Mouse (Mus musculus) hindlimb bud, embryonic 11.5 days (tissue): Measurements from ENCODE around the gene Prss33.
A peak's percentile ranks its signal among the peaks of the same experiment; 100 is the strongest.

ENCODE experiments used
- DNase-seq: peaks from one replicate; pipeline ENCODE4 v3.0.0-alpha.2; 2012; ENCODE audit warnings: low read depth, low spot score; ENCODE audit errors: extremely low spot score

The Prss33 gene

DNA sequence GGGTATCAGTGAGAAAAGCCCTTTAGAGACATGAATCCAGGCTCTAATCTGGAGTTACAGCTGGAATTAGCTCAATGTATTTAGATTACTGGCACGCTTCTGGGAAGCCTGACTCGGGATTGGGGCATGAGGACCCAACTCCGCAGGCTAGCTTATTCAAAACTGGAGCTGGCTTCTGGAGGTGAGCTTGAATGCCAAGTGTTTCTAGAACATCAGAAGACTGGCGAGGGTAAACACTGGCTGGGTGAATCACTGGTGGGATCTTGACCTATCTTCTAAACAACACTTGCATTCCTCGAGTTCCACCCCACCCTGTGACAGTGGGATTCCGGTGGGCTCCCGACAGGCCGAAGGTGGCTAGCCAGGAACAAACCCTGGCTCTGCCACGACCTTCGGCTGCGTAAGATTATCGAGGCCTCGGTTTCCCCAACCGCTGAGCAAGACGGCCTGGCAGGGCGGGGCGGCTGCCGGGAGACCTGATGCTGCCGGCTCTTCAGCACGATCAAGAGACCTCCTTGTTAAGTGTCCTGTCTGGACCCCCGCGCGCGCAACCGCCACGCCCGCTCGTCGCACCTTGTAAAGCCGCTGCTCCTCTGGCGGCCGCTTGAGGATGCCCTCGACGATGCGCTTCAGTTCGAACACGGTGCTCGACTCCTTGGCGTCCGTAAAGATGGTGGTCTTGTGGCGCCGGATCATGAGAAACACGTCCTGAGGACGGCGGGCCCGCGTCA lies 7.4 kb downstream of the Prss33 start:
- DNase-seq, result no peak

DNA sequence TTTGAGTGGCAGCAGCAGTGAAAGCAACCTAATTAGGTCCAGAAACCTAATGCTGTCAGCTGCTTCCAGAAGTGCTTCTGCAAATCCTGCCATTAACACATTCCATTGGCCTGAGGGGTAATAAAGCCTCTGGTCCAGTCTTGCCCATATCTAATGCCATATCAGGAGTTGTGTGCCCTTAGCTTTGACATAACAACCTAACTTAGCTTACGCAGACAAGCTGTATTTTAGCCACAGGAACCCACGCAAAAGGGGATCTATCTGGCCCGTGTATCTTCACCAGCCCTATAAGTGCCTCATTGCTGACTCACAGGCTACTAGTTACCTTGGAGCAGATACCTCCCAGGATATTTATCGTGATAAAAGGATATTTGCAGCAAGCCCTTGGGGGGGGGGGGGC lies 10.3 kb downstream of the Prss33 start:
- DNase-seq, result no peak

DNA sequence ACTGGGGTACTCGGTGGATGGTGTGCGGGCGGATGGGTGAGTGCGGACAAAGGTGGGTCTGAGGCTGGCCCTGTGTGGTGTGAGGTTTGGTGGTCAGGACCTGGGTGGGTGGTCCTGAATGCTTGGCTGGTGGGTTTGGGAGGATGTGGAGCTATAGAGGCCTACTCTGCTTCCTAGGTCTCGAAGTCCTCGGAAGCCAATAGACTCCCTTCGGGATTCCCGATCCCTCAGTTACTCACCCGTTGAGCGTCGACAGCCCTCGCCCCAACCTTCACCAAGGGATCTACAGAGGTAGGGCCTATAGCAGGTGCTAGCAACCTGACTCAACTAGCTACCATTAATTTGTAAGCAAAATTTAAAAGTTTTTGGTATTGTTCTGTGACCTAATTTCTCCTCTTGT lies 12.2 kb downstream of the Prss33 start:
- DNase-seq, result no peak

DNA sequence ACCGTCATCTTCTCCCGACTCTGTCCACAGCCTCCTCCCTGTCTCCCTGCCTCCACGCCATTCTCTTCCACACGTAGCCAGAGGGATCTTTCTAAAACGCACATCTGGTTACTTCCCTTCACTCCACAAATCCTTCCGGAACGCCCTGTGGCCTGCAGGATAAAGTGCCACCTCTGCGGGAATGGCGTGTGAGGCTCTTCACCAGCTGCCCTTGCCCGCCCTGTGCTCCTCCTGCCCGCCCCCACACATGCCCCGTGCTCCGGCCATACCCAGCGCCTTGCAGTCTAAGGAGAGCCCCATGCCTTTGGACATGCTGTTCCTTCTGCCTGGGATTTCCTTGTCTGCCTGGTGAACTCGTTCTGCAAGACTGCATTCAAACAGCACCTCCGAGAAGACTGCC lies 12.8 kb downstream of the Prss33 start:
- no peak for DNase-seq

DNA sequence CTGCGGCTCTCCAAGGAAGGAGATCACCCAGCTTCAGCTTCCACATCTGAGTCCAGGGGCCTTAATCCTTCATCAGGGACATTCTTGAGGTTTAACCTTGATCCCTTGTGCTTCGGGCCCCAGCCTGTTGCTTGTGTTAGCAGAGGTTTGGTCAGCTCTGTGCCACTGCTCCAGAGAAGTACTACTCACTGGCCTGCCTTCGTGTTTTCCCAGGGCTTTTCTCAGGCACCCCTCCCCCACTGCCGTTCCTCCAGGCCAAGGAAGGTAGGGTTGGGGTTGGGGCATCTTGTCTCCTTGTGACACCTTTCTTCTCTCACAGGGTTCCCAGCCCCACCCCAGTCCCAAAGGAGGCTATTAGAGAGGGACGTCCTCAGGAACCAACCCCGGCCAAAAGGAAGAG lies 13.8 kb downstream of the Prss33 start:
- DNase-seq, result no peak

DNA sequence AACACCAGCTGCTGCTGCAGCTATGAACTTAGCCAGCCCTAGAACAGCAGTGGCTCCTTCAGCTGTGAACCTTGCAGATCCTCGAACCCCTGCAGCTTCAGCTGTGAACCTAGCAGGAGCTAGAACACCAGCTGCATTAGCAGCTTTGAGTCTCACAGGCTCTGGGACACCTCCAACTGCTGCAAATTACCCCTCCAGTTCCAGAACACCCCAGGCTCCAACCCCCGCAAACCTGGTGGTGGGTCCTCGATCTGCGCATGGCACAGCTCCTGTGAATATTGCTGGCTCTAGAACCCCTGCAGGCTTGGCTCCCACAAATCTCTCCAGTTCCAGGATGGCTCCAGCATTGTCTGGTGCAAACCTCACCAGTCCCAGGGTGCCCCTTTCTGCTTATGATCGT lies 15.1 kb downstream of the Prss33 start:
- no peak for DNase-seq

DNA sequence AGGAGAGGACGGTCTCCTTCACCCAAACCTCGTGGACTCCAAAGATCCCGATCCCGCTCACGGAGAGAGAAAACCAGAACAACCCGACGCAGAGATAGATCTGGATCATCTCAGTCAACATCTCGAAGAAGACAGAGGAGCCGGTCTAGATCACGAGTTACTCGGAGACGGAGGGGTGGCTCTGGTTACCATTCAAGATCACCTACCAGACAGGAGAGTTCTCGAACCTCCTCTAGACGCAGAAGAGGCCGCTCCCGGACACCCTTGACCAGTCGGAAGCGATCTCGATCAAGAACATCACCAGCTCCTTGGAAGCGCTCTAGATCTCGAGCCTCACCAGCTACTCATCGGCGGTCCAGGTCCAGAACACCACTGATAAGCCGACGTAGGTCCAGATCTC lies 16.6 kb downstream of the Prss33 start:
- DNase-seq, result no peak

DNA sequence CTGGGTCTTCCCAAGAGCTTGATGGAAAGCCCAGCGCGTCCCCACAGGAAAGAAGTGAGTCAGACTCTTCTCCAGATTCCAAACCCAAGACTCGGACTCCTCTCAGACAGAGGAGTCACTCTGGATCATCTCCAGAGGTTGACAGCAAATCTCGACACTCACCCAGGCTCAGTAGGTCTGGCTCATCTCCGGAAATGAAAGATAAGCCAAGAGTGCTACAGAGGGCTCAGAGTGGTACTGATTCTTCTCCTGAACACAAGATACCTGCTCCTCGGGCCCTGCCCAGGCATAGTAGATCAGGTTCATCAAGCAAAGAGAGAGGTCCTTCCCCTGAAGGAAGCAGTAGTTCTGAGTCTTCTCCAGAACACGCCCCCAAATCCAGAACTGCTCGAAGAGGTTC lies 17.3 kb downstream of the Prss33 start:
- DNase-seq, result no peak

DNA sequence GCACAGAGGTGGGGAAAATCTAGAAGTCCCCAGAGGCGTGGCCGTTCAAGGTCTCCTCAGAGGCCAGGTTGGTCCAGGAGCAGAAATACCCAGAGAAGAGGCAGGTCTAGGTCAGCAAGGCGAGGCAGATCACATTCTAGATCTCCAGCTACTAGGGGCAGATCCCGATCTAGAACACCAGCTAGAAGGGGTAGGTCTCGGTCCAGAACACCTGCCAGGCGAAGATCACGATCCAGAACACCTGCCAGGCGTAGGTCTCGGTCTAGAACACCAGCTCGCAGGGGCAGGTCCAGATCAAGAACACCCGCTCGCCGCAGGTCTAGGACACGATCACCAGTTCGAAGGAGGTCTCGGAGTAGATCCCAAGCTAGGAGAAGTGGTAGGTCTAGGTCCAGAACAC lies 20.2 kb downstream of the Prss33 start:
- DNase-seq, result no peak

DNA sequence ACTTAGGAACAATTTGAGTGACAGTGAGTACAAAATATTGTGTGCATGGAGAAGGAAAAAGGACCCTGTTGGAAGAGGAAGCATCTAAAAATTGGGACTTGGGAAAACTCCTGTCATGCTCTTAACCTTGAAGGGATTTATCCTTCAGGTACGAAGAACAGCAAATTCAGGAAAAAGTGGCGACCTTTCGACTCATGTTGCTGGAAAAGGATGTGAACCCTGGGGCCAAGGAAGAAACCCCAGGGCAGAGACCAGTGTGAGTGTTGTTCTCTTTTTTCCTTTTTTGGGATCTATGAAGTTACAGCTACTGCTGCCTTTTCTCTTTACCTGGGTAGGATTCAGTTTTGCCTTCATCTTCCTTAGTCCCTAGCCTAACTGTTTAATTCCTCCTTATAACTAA lies 27.9 kb downstream of the Prss33 start:
- no peak for DNase-seq

DNA sequence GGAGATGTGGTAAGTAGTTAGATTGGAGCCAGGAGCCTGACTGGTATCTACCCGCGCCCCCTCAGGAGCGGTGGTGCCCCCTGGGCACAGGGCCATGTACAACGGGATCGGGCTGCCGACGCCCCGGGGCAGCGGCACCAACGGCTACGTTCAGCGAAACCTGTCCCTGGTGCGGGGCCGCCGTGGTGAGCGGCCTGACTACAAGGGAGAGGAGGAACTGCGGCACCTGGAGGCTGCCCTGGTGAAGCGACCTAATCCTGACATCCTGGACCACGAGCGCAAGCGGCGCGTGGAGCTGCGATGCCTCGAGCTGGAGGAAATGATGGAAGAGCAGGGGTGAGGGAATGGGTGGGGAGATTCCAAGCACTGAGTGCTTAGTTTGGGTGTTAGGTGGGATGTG lies 29.0 kb downstream of the Prss33 start:
- no peak for DNase-seq

DNA sequence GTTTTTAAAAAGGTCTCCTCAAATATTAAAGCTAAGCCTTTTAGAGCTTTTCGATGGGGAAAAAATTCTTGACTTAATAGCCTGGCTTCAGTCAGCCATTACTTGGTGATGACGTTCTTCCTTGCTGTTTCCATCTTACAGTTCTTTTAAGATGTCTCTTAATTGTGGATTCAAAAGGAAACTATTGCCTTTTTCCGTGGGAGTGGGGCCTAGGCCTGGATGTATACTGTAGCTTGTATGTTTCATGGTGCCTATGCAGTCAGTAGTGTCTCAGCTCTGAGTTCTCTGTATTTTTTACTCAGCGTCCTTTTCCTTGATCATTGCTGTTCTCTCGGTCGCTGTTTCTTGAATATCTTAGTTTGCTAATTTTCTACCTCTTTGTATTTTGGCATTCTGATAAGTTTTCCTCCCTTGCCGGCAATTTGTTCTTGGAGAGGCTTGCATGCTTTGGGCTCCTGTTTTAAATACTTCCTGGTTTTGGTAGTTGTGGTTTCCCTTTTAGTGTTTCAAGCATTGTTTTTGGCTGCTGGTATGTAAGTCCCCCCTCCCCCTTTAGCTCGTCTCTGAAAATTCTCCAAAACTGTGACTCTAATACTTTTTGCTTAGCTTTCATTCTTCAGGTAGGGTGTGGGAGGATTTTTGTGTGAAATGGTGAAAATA lies 31.3 kb downstream of the Prss33 start:
- DNase-seq, result no peak

DNA sequence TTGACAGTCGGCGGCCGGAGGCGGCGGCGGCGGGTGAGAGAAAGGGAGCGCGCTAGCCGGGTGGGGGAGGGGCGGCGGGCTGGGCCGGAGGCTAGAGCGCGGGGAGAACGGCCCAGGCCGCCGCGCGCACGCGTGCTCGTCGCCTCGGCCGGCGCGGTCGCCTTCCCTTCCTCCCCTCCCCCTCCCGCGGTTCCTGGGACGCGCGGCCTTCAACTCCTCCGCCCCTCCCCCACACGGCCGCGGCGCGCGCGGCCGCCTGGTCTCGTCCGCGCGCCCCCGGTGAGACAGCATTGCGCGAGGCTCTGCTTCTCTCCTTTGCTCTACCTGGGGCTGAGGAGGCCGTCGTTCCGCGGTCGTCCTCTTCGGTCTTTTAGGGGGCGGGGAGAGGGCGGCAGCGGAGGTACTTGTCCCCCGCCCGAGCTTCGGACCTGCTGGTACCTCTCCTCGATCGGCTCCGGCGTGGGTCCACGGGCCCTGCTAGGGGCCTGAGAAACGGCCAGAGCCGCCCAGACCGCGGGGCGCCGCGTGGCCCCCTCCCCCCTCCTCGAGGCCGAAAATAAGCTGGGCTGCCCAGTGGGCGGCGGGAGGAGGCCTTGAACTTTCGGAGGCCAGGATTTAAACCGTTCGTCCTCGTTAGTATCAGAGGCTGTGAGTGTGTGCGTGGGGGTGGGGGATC lies 32.4 kb downstream of the Prss33 start:
- DNase-seq, result no peak

DNA sequence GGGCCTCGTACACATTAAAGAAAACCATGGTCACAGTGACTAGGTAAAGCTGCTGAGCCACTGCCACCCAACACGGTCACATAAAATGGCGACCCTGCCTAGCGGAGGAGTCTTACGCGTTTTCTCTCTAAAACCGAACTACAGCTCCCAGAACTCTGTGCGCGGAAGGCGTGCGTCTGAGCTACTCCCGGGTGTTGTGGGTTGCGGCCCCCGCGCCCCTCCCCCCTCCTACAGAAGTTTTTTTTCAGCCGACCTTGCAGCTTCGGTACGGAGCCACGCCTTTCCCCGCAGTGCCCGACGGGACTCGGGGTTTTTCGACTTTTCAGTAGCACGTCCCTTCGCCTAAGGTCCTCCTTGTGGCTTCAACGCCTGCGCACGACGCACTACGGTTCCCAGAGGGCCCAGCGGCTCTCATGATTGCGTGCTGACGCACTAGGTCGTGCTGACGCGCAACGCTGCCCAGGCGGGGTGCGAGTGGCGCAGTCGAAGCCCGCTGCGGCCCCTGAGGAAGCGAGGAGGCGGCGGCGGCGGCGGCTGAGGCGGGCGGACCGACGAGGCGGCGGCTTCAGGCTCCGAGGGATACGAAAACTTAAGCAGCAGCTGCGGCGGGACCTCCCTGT lies 33.0 kb downstream of the Prss33 start:
- peak; percentile 96 for DNase-seq

DNA sequence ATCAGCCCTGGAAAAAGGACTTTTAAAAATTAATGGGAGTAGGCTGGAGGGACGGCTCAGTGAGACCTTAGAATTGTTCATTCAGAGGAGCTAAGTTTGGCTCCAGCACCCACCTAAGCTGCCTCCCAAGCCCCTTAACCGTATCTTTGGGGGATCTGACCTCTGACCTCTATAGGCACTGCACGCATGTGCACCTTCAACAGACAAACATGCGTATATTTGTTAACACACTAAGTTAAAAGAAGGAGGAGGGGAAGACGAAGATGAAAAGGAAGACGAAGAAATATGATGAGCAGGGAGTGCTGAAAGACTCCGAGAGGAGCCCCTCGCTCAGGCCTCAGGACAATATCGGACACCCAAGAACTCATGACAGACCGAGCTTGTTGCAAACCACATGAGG lies 34.2 kb downstream of the Prss33 start:
- no peak for DNase-seq

DNA sequence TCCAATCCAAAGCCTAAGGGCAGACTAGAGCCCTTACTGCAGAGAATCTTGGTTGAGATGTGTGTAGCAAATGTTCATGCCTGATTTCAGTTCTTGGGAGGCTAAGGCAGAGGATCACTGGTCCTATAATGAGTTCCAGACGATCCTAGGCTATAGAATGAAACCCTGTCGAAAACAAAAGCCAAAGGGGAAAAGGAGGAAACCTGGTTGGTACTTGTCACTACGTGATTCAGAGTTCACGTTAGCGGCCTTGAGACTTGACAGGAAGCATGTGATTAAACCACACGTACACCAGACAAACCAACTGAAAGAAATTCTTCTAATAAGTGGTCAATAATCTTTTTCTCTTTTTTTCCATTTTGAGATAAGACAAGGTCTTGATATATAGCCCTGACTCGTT lies 38.5 kb downstream of the Prss33 start:
- DNase-seq, result no peak

DNA sequence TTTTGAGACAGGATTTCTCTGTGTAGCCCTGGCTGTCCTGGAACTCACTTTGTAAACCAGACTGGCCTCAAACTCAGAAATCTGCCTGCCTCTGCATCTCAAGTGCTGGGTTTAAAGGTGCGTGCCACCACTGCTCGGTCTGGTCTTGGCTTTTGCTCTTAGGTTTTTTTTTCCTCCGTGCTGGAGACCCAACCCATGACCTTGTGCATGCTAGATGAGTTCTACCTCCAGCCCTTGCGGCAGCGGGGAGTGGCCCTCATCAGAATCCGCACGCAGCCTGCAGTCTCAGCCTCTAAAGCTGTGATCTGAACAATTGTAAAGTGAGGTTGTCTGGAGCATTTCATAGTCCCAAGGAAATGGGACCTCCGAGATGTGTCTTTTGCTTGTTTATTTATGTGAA lies 40.5 kb downstream of the Prss33 start:
- DNase-seq, result no peak

DNA sequence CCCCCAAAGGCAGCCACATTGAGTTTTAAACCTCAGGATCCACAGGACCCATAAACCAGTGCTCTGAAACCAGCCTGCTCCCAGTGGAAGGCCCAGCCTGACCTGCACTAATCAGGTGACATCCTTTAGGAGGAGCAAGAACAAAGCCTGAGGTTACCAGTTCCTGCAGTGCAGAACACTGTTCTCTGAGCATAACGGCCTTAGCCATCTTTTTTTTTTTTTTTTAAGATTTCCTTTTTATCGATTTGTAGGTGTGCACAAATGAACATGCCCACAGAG lies 44.8 kb downstream of the Prss33 start:
- no peak for DNase-seq

DNA sequence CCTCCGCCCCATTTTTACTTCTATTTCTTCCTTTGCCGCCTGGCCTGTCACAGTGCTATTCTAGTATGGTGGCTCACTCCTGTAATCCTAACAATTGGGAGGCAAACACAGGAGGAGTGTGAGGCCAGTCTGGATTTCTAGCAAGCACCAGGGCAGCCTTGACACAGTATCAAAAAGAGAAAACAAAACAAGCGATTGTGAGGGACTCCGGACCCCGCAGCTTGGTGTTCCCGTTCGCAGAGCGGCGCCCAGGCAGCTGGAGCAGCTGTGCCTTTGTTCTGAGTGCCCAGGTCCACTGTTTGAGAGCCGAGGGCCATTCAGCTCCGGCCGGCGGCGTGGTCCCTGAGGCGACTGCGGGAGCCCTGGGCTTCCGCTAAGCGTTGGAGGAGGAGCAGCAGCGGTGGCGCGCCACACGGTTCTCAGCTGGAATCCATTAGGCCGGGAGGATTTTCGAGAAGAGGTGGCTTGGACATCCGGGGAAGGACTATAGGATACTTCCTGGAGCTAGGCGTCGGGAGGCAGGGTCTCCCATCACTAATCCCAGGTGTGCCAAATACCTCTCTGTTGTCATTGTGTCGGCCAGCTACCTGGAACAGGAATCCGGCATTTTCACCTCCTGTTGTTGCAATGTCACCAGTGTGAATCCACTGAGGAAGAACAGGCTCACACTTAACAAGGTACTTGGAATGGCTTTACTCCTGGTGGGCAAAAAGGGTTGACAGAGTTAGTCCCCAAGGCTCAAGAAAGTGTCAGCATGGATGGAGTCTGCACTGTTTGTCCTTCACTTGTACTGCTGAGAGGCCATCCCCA lies 45.4 kb downstream of the Prss33 start, which contains the start of gene Srrm2:
Srrm2 (plus strand) TSS at position 264 of the 810 bp plus-strand sequence.
- DNase-seq, result no peak

DNA sequence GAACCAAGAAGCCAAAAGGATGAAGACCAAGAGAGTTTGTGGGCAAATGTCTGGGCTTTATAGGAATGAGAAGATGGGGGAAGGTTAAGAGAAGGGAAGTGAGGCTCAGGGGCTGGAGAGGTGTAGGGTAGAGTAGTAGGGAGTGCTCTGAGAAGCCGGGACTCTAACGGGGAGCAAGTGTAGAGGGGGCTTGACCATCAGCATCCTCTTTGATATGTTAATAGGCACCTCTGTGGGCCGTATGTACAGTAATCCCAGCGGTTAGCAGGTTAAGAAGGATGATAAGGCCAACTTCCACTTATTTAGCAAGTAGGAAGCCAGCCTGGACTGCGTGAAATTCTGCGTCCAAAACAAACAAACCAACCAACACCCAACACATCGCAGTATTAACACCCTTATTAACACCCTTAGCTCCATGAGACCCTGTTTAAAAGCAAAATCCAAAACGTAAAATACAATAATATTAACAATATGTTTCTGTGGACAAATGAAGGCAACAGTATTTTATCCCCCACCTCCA lies 46.0 kb downstream of the Prss33 start:
- DNase-seq, result no peak

DNA sequence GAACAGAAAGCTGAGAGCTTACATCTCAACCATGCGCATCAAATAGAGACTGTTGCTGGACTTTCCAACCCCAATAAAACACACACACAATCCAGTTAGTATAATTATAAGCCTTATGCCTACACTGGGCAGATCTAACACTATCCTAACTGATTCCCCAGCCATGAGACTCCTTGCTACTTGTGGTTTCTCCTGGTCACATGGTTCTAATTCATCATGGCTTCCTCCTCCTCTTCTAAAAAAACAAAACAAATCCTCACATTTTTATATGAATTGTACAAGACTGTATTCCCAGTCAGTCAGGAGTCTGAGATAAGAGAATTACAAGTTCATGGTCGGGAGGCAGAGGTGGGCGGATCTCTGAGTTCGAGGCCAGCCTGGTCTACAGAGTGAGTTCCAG lies 46.9 kb downstream of the Prss33 start:
- DNase-seq, result no peak
